Mouse (Mus musculus) kidney, postnatal 0 days (tissue): ENCODE measurements around the gene Sorl1. TPM values are rescaled to one million over a fixed set of nuclear protein-coding genes. Genes with fewer than 3 reads are reported as not detected.

Experiments
- ATAC-seq: fragments of 200-750 bp; cut with Nextera tagmentation; replicated peaks from 2 replicates; pipeline ENCODE4 v1.8.0; 2017; ENCODE audit warnings: low read depth, moderate number of reproducible peaks, moderate TSS enrichment, moderate library complexity; ENCODE audit not compliant: low FRiP score
- DNase-seq: peaks from one replicate; pipeline ENCODE4 v3.0.0-alpha.2; 2016; ENCODE audit warnings: low spot score
- H3K27ac ChIP-seq: fragments of 300-500 bp; sonication (generic); 2 replicates; pipeline ENCODE4 v1.5.1; 2014; ENCODE audit warnings: mild to moderate bottlenecking
- H3K27me3 ChIP-seq: fragments of 300-500 bp; sonication (generic); 2 replicates; pipeline ENCODE4 v1.6.1; 2014; ENCODE audit warnings: low read length, mixed read lengths; ENCODE audit not compliant: insufficient read depth
- H3K36me3 ChIP-seq: fragments of 300-500 bp; sonication (generic); 2 replicates; pipeline ENCODE4 v1.6.1; 2014; ENCODE audit warnings: low read length, mixed read lengths; ENCODE audit not compliant: insufficient read depth
- H3K4me1 ChIP-seq: fragments of 300-500 bp; sonication (generic); replicated peaks from 2 replicates; pipeline ENCODE4 v1.6.1; 2014; ENCODE audit warnings: antibody characterized with exemption, low read length, mixed read lengths; ENCODE audit not compliant: insufficient read depth
- H3K4me2 ChIP-seq: fragments of 300-500 bp; sonication (generic); 2 replicates; pipeline ENCODE4 v1.6.1; 2014; ENCODE audit warnings: mild to moderate bottlenecking, low read length, moderate library complexity, mixed read lengths
- H3K4me3 ChIP-seq: fragments of 300-500 bp; sonication (generic); replicated peaks from 2 replicates; pipeline ENCODE4 v1.5.1; 2014; ENCODE audit warnings: low read depth, low read length
- H3K9ac ChIP-seq: fragments of 300-500 bp; sonication (generic); 2 replicates; pipeline ENCODE4 v1.6.1; 2014; ENCODE audit warnings: low read depth, low read length
- H3K9me3 ChIP-seq: fragments of 300-500 bp; sonication (generic); replicated peaks from 2 replicates; pipeline ENCODE4 v1.6.1; 2016; ENCODE audit warnings: low read length, inconsistent platforms, mixed read lengths
- CTCF ChIP-seq: IDR thresholded peaks from 2 replicates; pipeline ENCODE4 v1.5.1; 2016; ENCODE audit warnings: antibody characterized with exemption, low read depth, mild to moderate bottlenecking, moderate library complexity
- WGBS: fragments of 180-500 bp; shearing (Covaris S2); extraction: QIAGEN DNeasy Blood & Tissue Kit; methylation state at CpG from one replicate; pipeline ENCODE4 v1.1.7; 2014; 5-methylcytosine and 5-hydroxymethylcytosine counted together
- polyA plus RNA-seq: library from polyadenylated mRNA; unstranded; fragments of >200 nt; fragmentation: Nextera tagmentation; extraction: Ambion mirVana; gene quantifications from 2 replicates; pipeline ENCODE4 v1.2.1, GENCODE M21; 2015

Gene Sorl1
- polyA plus RNA-seq, 1 experiment from 2014 or later, result 11.1 TPM

DNA sequence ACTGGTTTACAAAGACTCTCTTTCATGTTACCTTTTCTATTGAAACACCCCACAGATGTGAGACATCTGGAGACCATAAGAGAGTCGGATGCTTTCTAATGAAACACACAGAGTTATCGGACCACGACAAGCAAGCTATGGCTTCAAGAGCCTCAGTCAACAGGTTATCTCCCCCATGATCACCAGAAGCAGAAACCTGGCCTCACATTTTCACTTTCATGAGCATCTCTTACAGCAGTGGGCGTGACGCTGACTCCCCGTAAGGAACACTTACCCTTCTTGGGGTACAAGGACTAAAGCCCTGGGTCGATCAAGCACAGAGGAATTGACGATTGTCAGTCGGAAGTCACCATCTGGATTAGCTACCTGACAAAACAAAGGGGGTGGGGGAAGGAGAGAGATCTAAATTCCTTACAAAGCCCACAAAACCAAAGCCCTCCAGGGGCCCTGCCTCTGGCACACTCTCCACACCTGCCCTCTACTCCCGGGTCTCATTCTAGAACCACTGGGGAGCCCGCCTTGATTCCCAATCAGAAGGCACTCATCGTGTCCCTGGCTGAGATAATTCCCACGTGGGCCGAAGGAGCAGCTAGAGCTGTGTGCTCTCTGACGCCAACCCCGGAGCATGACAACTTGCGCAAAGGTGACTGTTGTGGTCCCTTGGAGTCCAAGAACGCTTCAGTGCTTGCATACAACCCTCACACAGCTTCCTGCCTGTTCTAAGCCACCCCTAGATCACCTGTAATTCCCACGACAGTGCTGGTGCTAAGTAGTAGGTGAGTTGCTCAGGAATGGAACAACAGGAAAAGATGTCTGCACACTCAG lies 90.6 kb downstream of the Sorl1 start:
- Histone ChIP-seq H3K9ac (no peak overlapping the region), H3K4me3 (no peak overlapping the region), H3K4me2 (no peak overlapping the region), H3K27ac (no peak overlapping the region), H3K4me1 (no peaks in the 10 kb centered on the region), H3K27me3 (no peaks in the 10 kb centered on the region), H3K36me3 (no peaks in the 10 kb centered on the region), H3K9me3 (no peaks in the 10 kb centered on the region)
- 76% methylated on average over 19 of the region's 19 CpGs for WGBS
- no peak for TF ChIP-seq CTCF
- ATAC-seq, result no peak
- DNase-seq, result no peak

DNA sequence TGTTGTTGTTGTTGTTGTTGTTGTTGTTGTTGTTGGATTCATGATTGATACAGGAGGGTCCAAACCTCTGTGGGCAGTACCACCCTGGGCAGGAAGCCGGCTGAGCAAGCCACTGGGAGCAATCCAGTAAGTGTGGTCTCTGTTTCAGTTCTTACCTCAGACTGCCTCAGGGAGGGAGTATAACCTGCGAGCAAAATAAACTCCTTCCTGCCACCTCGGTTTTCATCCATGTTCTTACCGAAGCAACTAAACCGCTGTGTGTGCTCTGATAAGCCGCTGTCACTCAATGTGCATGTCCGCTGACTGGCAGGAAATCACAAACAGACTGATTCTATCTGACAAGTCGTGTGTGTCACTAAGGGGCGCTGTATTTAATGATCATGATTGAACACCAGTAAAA lies 91.7 kb downstream of the Sorl1 start:
- no peaks in the 10 kb centered on the region for H3K4me1 ChIP-seq
- no peak for ATAC-seq
- WGBS, result 59% methylated on average over 9 of the region's 9 CpGs
- H3K36me3 ChIP-seq, result no peaks in the 10 kb centered on the region
- TF ChIP-seq CTCF, result no peak
- no peak overlapping the region for H3K27ac ChIP-seq
- no peak for DNase-seq
- H3K9ac ChIP-seq, result no peak overlapping the region
- H3K27me3 ChIP-seq, result no peaks in the 10 kb centered on the region
- H3K4me3 ChIP-seq, result no peak overlapping the region
- no peaks in the 10 kb centered on the region for H3K9me3 ChIP-seq
- no peak overlapping the region for H3K4me2 ChIP-seq

DNA sequence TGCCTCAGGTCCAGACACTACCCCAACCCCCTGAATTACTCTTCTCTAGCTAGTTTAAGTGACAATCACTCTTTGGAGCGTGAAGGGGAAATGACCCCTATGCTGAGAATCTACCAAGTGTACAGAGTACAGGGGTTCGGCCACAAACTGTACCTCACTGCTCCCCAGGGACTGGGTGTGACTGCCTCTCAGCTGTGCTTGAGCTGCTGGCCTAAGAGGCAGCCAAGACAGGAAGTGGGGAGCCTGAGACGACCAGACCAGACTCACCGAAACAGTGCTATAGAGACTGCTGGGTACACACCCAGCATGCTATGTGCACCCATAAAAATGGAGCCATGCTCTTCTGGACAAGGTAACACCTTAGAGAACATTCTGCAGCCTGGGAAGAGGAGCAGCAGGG lies 95.3 kb downstream of the Sorl1 start:
- no peaks in the 10 kb centered on the region for H3K9me3 ChIP-seq
- DNase-seq, result no peak
- H3K4me2 ChIP-seq, result no peak overlapping the region
- 40% methylated on average over 4 of the region's 4 CpGs for WGBS
- ATAC-seq, result no peak
- H3K27me3 ChIP-seq, result no peaks in the 10 kb centered on the region
- no peak overlapping the region for H3K27ac ChIP-seq
- TF ChIP-seq CTCF, result no peak
- H3K4me1 ChIP-seq, result no peaks in the 10 kb centered on the region
- H3K4me3 ChIP-seq, result no peak overlapping the region
- 0 out of 2 replicates have a peak, but pooled peaks cover 5% of the 10 kb centered on the region for H3K36me3 ChIP-seq
- H3K9ac ChIP-seq, result no peak overlapping the region

- no peaks in the 10 kb centered on the region for H3K4me1 ChIP-seq
- no peaks in the 10 kb centered on the region for H3K27me3 ChIP-seq
- 0 out of 2 replicates have a peak, but pooled peaks cover 5% of the 10 kb centered on the region for H3K36me3 ChIP-seq
- 83% methylated on average over 9 of the region's 9 CpGs for WGBS
- no peak overlapping the region for H3K27ac ChIP-seq
- no peak overlapping the region for H3K9ac ChIP-seq
- DNase-seq (no peak), ATAC-seq (no peak)
- H3K4me3 ChIP-seq, result no peak overlapping the region
- H3K9me3 ChIP-seq, result no peaks in the 10 kb centered on the region
- no peak overlapping the region for H3K4me2 ChIP-seq
- TF ChIP-seq CTCF, result no peak
Measured at GRCm38 (mm10) chr9:42024257-42024656, 99.8 kb downstream of the Sorl1 start.

DNA sequence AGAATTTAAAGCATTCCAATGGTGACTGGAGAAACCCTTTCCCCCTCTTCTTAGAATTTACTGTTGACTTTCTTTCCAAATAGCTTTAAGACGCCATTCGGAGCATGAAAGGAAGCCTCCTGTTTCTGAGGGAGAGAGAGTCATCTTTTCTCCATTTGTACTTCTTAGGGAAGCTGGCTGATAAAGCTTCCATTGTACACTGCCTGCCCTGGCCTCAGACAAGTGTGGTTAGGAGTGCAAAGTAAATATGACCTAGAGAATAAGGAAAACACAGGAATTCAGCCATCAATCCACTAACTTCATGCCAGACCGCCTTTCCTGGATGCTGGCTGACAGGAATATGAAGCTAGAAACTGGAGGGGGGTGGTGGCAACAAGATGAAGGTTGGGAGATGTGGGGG lies 100.7 kb downstream of the Sorl1 start:
- TF ChIP-seq CTCF, result no peak
- Histone ChIP-seq H3K36me3 (0 out of 2 replicates have a peak, but pooled peaks cover 5% of the 10 kb centered on the region), H3K9me3 (no peaks in the 10 kb centered on the region), H3K27me3 (no peaks in the 10 kb centered on the region), H3K9ac (no peak overlapping the region), H3K4me1 (no peaks in the 10 kb centered on the region), H3K27ac (no peak overlapping the region), H3K4me2 (no peak overlapping the region), H3K4me3 (no peak overlapping the region)
- DNase-seq, result peak; percentile 23
- WGBS, result 46% methylated on average over 3 of the region's 3 CpGs
- ATAC-seq, result no peak

DNA sequence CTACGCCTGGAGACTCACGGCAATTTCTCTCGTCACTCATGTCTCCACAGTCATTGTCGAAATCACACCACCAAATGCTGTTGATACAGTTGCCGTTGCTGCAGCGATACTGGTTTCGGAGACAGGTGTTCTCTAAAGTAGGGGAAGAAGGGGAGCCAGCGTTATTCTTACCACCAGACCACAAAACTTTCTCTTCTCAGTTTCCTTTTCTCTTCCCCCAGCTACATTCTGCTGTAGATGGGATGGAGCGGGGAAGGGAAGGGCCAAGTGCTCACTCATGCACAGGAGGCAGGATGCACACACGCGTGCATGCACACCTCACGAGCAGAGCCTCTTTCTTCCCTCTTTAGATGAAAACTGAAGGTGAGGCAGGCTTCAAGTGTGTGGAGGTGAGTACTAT lies 101.8 kb downstream of the Sorl1 start:
- H3K4me1 ChIP-seq, result no peaks in the 10 kb centered on the region
- H3K4me3 ChIP-seq, result no peak overlapping the region
- TF ChIP-seq CTCF, result no peak
- H3K36me3 ChIP-seq, result 0 out of 2 replicates have a peak, but pooled peaks cover 5% of the 10 kb centered on the region
- no peaks in the 10 kb centered on the region for H3K27me3 ChIP-seq
- WGBS, result 82% methylated on average over 12 of the region's 12 CpGs
- ATAC-seq (no peak), DNase-seq (no peak)
- H3K4me2 ChIP-seq, result no peak overlapping the region
- no peak overlapping the region for H3K27ac ChIP-seq
- no peaks in the 10 kb centered on the region for H3K9me3 ChIP-seq
- no peak overlapping the region for H3K9ac ChIP-seq
